Mouse (Mus musculus) heart, postnatal 0 days (tissue): ENCODE data around the gene Grik4. TPM values are rescaled to one million over a fixed set of nuclear protein-coding genes. Genes with fewer than 3 reads are reported as not detected.

ENCODE experiments used
- ATAC-seq: fragments of 200-750 bp; cut with Nextera tagmentation; 2 replicates; pipeline ENCODE4 v1.8.0; 2017; ENCODE audit warnings: low read depth, moderate number of reproducible peaks, moderate library complexity; ENCODE audit not compliant: insufficient read depth
- DNase-seq: peaks from one replicate; pipeline ENCODE4 v3.0.0-alpha.2; 2016; ENCODE audit warnings: low spot score
- H3K27ac ChIP-seq: fragments of 300-500 bp; sonication (generic); 2 replicates; pipeline ENCODE4 v1.5.1; 2014; ENCODE audit warnings: low read depth, mild to moderate bottlenecking
- H3K27me3 ChIP-seq: fragments of 300-500 bp; sonication (generic); 2 replicates; pipeline ENCODE4 v1.6.1; 2014; ENCODE audit warnings: low read length, mixed read lengths; ENCODE audit not compliant: control insufficient read depth, insufficient read depth
- H3K36me3 ChIP-seq: fragments of 300-500 bp; sonication (generic); replicated peaks from 2 replicates; pipeline ENCODE4 v1.6.1; 2014; ENCODE audit warnings: low read length, mixed read lengths; ENCODE audit not compliant: control insufficient read depth, insufficient read depth
- H3K4me1 ChIP-seq: fragments of 300-500 bp; sonication (generic); 2 replicates; pipeline ENCODE4 v1.6.1; 2014; ENCODE audit warnings: antibody characterized with exemption; ENCODE audit not compliant: control insufficient read depth, insufficient read depth
- H3K4me2 ChIP-seq: fragments of 300-500 bp; sonication (generic); 2 replicates; pipeline ENCODE4 v1.6.1; 2014; ENCODE audit warnings: low read depth, mild to moderate bottlenecking, low read length, moderate library complexity
- H3K4me3 ChIP-seq: fragments of 300-500 bp; sonication (generic); 2 replicates; pipeline ENCODE4 v1.5.1; 2014; ENCODE audit warnings: low read depth, low read length
- H3K9ac ChIP-seq: fragments of 300-500 bp; sonication (generic); replicated peaks from 2 replicates; pipeline ENCODE4 v1.6.1; 2014; ENCODE audit warnings: low read depth, low read length, mixed read lengths
- H3K9me3 ChIP-seq: fragments of 300-500 bp; sonication (generic); replicated peaks from 2 replicates; pipeline ENCODE4 v1.6.1; 2016; ENCODE audit warnings: low read length; ENCODE audit not compliant: control insufficient read depth
- CTCF ChIP-seq: IDR thresholded peaks from 2 replicates; pipeline ENCODE4 v1.5.1; 2016; ENCODE audit warnings: antibody characterized with exemption, control low read depth, low read depth
- EP300 ChIP-seq: IDR thresholded peaks from 2 replicates; pipeline ENCODE4 v1.6.1; 2016; ENCODE audit warnings: antibody characterized with exemption, low read depth
- WGBS: fragments of 180-500 bp; shearing (Covaris S2); extraction: QIAGEN DNeasy Blood & Tissue Kit; methylation state at CpG from one replicate; pipeline ENCODE4 v1.1.7; 2014; 5-methylcytosine and 5-hydroxymethylcytosine counted together
- polyA plus RNA-seq: library from polyadenylated mRNA; unstranded; fragments of >200 nt; fragmentation: Nextera tagmentation; extraction: Ambion mirVana; gene quantifications from 2 replicates; pipeline ENCODE4 v1.2.1, GENCODE M21; 2015
- total RNA-seq: library from RNA; depleted of rRNA; stranded (reverse); fragments of >200 nt; gene quantifications from 2 replicates; pipeline ENCODE4 v1.2.3, GENCODE M21; 2014; ENCODE audit warnings: low replicate concordance

Grik4 gene
- total and polyA plus RNA-seq, 2 experiments from 2014 or later, result 0.03 TPM; not detected in 1

DNA sequence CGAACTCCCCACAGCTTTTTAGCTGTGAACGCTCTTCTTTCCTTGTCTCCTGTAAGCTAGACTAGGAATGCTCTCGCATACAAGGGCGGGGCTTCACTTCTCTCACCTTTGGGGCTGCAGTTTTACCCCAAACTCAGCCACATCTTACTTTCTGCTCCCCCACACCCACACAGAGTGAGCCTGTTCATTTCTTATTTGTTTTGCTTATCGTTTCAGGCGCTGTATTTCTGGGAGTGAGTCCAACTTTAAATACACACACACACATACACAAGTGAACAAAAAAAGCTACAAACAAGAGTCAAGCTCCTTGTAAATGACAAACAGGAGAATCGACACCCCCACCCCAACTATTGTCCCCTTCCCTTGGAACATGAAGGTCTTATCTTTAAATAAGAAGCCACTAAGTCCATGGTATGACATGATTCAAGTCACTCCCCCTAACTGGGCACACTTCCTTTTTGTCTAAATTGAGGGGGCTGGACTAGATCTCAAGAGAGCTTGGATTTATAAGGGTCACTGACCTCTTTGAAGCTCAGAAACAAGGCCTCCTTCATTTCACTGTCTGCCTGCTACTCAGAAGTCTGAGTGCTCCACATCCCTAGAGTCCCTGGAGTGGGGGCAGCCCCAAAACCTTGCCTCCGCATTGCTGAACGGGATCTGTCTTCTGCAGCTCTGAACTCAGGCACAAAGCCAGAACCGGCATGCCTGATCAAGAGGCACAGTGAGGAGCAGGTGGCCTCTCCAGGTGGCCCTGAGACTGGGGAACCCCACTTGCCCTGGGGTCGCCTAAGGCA, 79.1 kb downstream of the Grik4 start:
- Histone ChIP-seq H3K9me3 (no peaks in the 10 kb centered on the region), H3K4me2 (no peak overlapping the region), H3K4me1 (no peaks in the 10 kb centered on the region), H3K36me3 (no peaks in the 10 kb centered on the region), H3K4me3 (no peak overlapping the region), H3K27ac (no peak overlapping the region), H3K9ac (no peak overlapping the region), H3K27me3 (no peaks in the 10 kb centered on the region)
- 46% methylated on average over 11 of the region's 11 CpGs for WGBS
- DNase-seq (no peak), ATAC-seq (peak; percentile 30; the same call in 1 of the 2 replicates)
- TF ChIP-seq CTCF, result no peak
- no peak for TF ChIP-seq EP300

DNA sequence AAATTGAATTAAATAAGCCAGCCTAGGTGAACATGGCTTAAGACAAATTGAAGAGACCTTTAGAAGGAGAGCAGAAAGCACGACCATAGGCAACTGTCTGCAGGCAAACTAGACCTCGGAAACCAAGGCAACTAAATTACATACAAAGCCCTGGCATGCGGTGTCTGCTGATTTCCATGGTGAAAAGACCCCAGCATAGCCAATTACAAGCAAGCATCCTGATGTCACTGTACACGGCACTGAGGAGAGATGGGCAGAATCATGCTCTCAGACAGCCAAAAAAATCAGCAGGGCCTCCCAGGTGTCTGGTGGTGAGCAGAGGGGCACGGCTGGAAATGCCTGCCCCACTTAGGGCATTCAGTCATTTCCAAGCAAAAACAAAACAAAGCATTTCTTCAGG, 80.9 kb downstream of the Grik4 start:
- Histone ChIP-seq H3K36me3 (no peaks in the 10 kb centered on the region), H3K27me3 (no peaks in the 10 kb centered on the region), H3K9me3 (no peaks in the 10 kb centered on the region), H3K27ac (no peak overlapping the region), H3K4me1 (no peaks in the 10 kb centered on the region), H3K4me3 (no peak overlapping the region), H3K4me2 (no peak overlapping the region), H3K9ac (no peak overlapping the region)
- WGBS, result 80% methylated on average over 5 of the region's 5 CpGs
- ATAC-seq (no peak), DNase-seq (no peak)
- no peak for TF ChIP-seq CTCF
- no peak for TF ChIP-seq EP300

DNA sequence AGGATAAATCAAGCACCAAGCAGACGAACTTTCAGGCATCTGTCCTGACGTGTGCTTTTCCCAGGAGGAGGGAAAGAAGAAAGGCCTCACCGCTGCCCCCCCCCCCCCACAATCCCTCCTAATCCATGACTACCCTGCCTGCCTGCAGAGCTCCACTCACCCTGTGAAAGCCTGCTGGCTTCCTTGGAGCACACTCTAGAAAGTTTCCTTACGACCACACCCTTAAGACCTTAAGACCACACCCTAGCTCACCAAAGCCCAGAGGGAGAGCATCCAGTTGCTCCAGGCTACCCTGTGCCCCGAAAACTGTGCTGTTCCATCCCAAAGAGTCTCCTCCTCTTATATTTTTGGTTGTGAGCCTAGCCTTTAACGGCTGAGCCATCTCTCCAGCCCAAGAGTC, 82.6 kb downstream of the Grik4 start:
- Histone ChIP-seq H3K4me2 (no peak overlapping the region), H3K4me1 (no peaks in the 10 kb centered on the region), H3K4me3 (no peak overlapping the region), H3K9ac (no peak overlapping the region), H3K27me3 (no peaks in the 10 kb centered on the region), H3K9me3 (no peaks in the 10 kb centered on the region), H3K27ac (no peak overlapping the region), H3K36me3 (no peaks in the 10 kb centered on the region)
- ATAC-seq (no peak), DNase-seq (no peak)
- WGBS, result 73% methylated on average over 5 of the region's 6 CpGs
- no peak for TF ChIP-seq EP300
- TF ChIP-seq CTCF, result no peak

DNA sequence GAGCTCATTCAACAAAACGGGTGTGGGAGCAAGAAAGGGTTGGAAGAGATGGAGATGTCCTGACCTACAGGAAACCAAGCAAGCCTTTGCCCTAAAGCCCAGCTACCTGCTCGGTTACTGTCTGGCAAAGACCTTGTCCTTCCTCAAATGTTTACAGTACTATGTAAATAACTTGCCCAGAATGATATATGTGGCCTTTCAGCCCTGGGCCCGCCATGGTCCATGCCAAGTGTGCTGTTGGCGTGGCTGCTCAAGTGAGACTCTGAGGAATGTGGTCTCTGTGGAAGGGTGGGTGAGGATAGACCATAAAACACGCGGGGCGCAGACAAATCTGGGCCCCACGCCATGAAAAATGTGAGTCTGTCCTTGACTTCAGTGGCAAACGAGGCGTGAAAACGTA, 83.1 kb downstream of the Grik4 start:
- no peak overlapping the region for H3K27ac ChIP-seq
- 76% methylated on average over 11 of the region's 11 CpGs for WGBS
- no peaks in the 10 kb centered on the region for H3K36me3 ChIP-seq
- H3K4me1 ChIP-seq, result no peaks in the 10 kb centered on the region
- H3K4me3 ChIP-seq, result no peak overlapping the region
- H3K27me3 ChIP-seq, result no peaks in the 10 kb centered on the region
- DNase-seq, result no peak
- no peak for ATAC-seq
- TF ChIP-seq EP300, result no peak
- no peak for TF ChIP-seq CTCF
- no peak overlapping the region for H3K4me2 ChIP-seq
- H3K9ac ChIP-seq, result no peak overlapping the region
- H3K9me3 ChIP-seq, result no peaks in the 10 kb centered on the region

DNA sequence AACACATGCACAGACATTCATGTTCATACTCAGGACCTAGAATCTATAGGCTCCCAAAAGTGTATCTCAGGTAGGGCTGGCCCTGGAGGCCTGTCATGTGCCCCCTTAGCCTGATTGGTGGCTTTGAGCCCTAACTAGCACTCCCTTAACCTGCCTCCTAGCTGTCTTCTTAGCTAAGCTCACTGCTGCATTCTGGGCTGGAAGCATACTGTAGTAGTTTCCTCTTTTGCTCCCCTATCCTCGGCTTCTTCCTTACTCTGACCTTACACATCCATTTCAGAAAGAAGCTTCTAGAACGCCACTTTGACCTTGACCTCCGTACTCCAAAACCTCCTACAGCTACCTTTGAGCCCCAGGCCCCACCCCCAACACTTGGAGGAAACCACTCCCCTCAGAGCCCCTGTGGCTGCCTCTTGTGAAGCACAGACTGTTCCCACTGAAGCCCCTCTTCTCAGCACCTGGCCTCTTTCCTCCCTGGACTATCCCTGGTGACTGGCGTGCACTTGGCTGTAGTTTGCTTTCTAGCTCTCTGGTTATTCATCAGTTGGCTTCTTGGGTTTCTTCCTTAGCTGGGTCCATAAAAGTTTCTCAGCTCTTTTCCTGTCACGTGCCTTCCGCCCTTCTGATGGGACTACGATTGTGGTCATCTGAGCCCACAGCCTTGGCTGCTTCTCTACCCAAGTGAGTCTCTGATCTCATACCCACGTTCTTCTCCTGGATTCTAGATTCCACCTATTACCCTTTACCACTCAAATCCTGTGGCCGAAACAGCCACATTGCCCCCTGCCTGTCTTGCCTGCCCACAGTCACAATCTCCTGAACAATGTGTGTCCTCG, 84.1 kb downstream of the Grik4 start:
- H3K9me3 ChIP-seq, result no peaks in the 10 kb centered on the region
- no peak overlapping the region for H3K4me2 ChIP-seq
- DNase-seq, result no peak
- H3K4me1 ChIP-seq, result no peaks in the 10 kb centered on the region
- H3K27me3 ChIP-seq, result no peaks in the 10 kb centered on the region
- H3K36me3 ChIP-seq, result no peaks in the 10 kb centered on the region
- 69% methylated on average over 10 of the region's 10 CpGs for WGBS
- no peak for ATAC-seq
- no peak overlapping the region for H3K9ac ChIP-seq
- TF ChIP-seq EP300, result no peak
- no peak for TF ChIP-seq CTCF
- no peak overlapping the region for H3K4me3 ChIP-seq
- H3K27ac ChIP-seq, result no peak overlapping the region
